Mouse (Mus musculus): Measurements from ENCODE around the gene Pias3. TPM values are rescaled to one million over a fixed set of nuclear protein-coding genes. Genes with fewer than 3 reads are reported as not detected.
"Not testable (repeated sequence)": the region's sequence is repeated elsewhere in the genome, so short reads cannot be mapped to it uniquely, and the experiment has no call there.

The Pias3 gene
- polyA plus RNA-seq (2015; fragmentation: Nextera tagmentation; extraction: Ambion mirVana) = 5.8 and 6.1 TPM in 2 replicates

DNA sequence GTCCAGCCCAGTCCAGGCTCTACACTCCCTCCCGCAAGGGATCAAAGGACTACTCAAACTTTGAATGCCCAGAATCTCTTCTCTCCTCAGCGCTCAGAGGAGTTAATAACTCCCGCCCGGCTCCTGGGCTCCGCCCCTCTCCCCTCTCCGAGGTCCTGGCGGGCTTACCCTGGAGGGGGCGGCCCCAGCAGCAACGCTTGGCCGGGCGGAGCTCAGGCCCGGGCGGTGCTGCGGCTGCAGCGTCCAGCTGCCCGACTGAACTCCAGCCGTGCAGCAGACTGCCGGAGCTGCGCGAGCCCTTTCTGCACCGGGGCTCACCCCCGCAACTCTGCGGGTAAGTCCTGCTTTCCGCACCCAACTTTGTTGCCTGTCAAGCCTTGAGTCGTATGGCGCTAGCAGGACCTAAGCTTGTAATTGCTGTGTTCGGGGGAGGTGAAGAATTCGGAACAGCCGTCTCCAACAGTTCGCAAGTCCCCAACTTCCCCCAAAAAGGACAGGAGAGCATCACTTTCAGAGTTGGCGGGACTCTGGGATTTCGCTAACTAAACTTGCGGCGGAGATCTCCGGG is at the start of gene Pias3:
Gene Pias3 (plus strand): TSS at position 187 of the 568 bp plus-strand sequence.
- Histone ChIP-seq H3K27ac (replicated peaks) (peak within 1 kb of the TSS; percentile 67), H3K9ac (peak within 1 kb of the TSS; percentile 71), H3K27me3 (peaks cover 19% of the 10 kb centered on the region), H3K9me3 (replicated peaks) (no peaks in the 10 kb centered on the region), H3K4me1 (replicated peaks) (peaks cover 25% of the 10 kb centered on the region), H3K36me3 (replicated peaks) (peaks cover 5% of the 10 kb centered on the region; the same call in 1 of the 2 replicates), H3K4me2 (peak within 1 kb of the TSS; percentile 96), H3K4me3 (replicated peaks) (peak within 1 kb of the TSS; percentile 73)
- under 1% methylated on average over 35 of the region's 35 CpGs for WGBS (ENCODE audit: insufficient replicate concordance)
- peak; percentile 66 for ATAC-seq (ENCODE audit: insufficient read depth)

DNA sequence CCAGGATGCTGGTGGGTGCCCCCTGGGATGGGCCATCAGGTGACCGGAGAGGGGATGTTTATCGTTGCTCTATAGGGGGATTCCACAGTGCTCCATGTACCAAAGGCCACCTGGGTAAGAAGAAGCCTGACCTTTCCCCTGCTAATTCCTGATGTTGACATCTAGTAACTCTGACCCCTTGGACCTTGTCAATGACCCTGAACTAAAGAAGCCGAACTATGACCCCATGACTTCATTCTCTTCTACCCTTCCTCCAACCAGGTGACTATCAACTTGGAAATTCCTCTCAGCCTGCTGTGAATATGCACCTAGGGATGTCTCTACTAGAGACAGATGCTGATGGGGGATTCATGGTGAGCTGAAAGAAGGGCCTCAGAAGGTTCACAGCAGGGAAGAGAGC is 48.8 kb upstream of the Pias3 start:
- Histone ChIP-seq H3K4me2 (no peak overlapping the region), H3K36me3 (replicated peaks) (peaks cover 21% of the 10 kb centered on the region), H3K4me1 (replicated peaks) (no peaks in the 10 kb centered on the region), H3K9me3 (replicated peaks) (no peaks in the 10 kb centered on the region), H3K27me3 (no peaks in the 10 kb centered on the region), H3K9ac (no peak overlapping the region), H3K27ac (replicated peaks) (no peak overlapping the region), H3K4me3 (replicated peaks) (no peak overlapping the region)
- no peak for ATAC-seq (ENCODE audit: insufficient read depth)
- WGBS (ENCODE audit: insufficient replicate concordance) = 63% methylated on average over 3 of the region's 3 CpGs

DNA sequence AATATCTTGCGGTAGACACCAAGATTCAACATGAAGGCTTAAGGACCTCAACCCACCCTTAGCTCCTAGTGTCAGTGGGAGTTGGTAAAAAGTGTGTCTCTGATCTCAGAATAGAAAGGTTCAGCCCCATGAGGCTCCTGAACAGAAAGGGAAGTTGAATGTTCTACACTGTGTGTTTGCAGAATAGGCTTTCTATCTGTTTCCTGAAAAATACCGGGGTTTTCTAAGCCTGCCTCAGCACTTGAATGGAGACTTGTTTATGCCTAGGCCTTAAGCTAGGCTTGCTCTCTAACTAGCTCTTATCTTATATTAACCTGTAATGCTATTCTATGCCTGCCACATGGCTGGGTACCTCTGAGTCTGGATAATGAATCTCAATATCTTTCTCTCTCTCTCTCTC is 35.3 kb upstream of the Pias3 start:
- WGBS (ENCODE audit: insufficient replicate concordance) = 43% methylated on average over 2 of the region's 2 CpGs
- Histone ChIP-seq H3K27me3 (no peaks in the 10 kb centered on the region), H3K9me3 (replicated peaks) (no peaks in the 10 kb centered on the region), H3K4me2 (no peak overlapping the region), H3K4me3 (replicated peaks) (no peak overlapping the region), H3K4me1 (replicated peaks) (peaks cover 8% of the 10 kb centered on the region), H3K36me3 (replicated peaks) (no peaks in the 10 kb centered on the region), H3K9ac (no peak overlapping the region), H3K27ac (replicated peaks) (no peak overlapping the region)
- ATAC-seq (ENCODE audit: insufficient read depth) = no peak

DNA sequence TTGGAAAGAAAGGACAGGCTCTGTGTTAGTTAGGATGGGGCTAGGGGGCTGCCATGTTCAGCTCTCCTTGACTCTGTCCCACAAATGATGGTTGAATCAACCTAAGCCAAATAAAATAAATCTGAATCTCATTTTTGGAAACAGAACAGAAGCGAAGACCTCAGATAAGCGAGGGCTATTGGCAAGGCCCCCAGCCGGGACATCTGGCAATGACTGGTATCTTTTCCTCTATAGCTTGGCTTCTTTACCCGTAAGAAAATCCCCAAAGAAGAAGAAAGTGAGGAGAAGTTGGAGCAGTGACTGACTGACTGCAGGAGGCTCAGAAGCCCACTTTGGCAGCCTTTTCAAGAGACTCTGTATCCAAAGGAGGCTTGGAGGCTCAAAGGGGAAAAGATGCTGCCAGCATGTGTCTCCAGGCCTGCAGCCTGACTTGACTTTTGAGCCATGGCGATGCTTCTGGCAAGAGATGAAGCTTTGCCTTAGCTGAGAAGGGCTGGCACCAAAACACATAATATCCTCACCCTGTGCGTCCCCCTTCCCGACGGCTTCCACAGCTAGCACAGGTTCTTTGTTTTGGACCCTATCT is 33.4 kb upstream of the Pias3 start:
- Histone ChIP-seq H3K27me3 (0 out of 2 replicates have a peak, but pooled peaks cover 7% of the 10 kb centered on the region), H3K4me3 (replicated peaks) (no peak overlapping the region), H3K9me3 (replicated peaks) (no peaks in the 10 kb centered on the region), H3K4me1 (replicated peaks) (peaks cover 8% of the 10 kb centered on the region), H3K4me2 (no peak overlapping the region), H3K36me3 (replicated peaks) (no peaks in the 10 kb centered on the region), H3K9ac (no peak overlapping the region), H3K27ac (replicated peaks) (no peak overlapping the region)
- ATAC-seq (ENCODE audit: insufficient read depth) = no peak
- WGBS (ENCODE audit: insufficient replicate concordance) = 59% methylated on average over 8 of the region's 8 CpGs

DNA sequence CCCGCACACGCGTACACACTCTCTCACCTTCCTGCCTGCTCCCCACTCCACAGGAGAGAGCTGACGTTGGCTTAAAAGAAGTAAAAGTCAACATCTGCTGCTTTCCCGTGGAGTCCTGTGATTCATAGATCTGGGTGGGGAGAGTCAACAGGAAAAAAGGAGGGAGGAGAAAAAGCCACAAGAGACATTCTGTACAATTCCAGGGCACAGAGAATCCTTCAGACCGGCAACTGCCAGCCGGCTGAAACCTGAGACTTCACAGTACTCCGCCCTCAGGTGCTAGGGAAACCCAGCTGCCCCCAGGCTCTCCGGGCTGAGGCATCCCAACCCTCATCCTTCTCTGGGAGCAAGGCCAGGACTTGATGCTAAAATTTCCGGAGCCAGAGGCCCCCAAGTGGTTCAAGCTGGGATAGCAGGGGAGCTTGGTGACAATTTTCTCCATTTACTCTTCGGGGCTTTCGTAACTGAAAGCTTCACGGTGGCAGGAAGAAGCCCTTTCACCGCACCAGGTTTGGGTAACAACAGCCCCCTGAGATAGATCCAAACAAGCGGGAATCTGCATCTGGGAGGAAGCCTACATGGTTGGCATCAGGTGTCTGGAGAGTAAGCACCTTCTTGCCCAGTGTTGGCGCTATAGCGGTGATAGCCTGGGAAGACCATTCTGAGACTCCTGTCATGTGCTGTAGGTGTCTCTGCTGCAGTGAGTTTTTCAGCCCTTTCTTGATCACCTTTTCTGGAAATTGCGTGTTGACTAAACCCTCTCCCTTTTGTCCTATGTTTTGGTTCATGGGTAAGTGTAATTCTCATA is 32.5 kb upstream of the Pias3 start:
- Histone ChIP-seq H3K36me3 (replicated peaks) (no peaks in the 10 kb centered on the region), H3K9ac (no peak overlapping the region), H3K9me3 (replicated peaks) (no peaks in the 10 kb centered on the region), H3K4me1 (replicated peaks) (peaks cover 8% of the 10 kb centered on the region), H3K27me3 (0 out of 2 replicates have a peak, but pooled peaks cover 7% of the 10 kb centered on the region), H3K27ac (replicated peaks) (no peak overlapping the region), H3K4me2 (peak overlapping the region; percentile 54), H3K4me3 (replicated peaks) (peak overlapping the region; percentile 17)
- ATAC-seq (ENCODE audit: insufficient read depth) = no peak
- 5% methylated on average over 16 of the region's 18 CpGs for whole genome bisulfite sequencing (ENCODE audit: insufficient replicate concordance)

DNA sequence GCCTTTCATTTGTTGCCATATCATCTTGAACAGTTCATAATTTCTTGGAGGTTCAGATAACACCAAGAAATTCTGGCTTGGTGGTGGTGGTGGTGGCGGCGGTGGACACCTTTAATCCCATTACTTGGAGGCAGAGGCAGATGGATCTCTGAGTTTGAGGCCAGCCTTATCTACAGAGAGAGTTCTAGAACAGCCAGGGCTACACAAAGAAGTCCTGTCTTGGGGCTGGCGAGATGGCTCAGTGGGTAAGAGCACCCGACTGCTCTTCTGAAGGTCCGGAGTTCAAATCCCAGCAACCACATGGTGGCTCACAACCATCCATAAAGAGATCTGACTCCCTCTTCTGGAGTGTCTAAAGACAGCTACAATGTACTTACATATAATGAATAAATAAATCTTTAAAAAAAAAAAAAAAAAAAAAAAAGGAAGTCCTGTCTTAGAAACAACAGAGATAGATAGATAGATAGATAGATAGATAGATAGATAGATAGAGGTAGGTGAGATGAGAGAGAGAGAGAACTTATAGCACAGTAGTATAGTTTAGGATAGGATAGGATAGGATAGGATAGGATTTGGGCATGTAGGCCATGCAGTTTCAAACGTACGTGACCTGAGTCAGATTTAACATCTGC is 30.3 kb upstream of the Pias3 start:
- peaks cover 27% of the 10 kb centered on the region for H3K27me3 ChIP-seq
- not testable (repeated sequence) for H3K4me3 ChIP-seq (replicated peaks); H3K9ac ChIP-seq; ATAC-seq (ENCODE audit: insufficient read depth); H3K9me3 ChIP-seq (replicated peaks); H3K36me3 ChIP-seq (replicated peaks); H3K4me2 ChIP-seq; H3K27ac ChIP-seq (replicated peaks)
- 70% methylated on average over 7 of the region's 7 CpGs for WGBS (ENCODE audit: insufficient replicate concordance)
- H3K4me1 ChIP-seq (replicated peaks) = peaks cover 22% of the 10 kb centered on the region

DNA sequence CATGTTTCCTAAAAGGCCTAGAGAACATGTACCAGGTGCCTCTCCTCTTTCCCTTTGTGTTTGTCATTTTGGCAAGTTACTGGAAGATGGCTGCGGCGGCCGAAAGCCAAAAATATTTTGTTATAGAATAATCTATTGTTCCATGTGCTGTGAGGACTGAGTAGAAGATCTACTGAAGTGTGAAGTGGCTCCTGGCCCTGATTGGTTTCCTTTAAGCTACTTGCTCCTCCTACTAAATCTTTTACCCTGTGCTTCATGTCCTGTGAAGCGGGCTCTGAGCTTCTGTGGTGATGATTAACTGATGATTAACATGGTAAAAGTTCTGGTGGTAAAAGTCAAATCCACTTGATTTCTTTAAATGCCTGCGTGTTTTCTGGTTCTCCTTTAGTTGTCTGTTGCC is 29.3 kb upstream of the Pias3 start:
- peaks cover 37% of the 10 kb centered on the region for H3K27me3 ChIP-seq
- WGBS (ENCODE audit: insufficient replicate concordance) = 74% methylated on average over 5 of the region's 5 CpGs
- H3K4me3 ChIP-seq (replicated peaks) = no peak overlapping the region
- ATAC-seq (ENCODE audit: insufficient read depth) = no peak
- no peak overlapping the region for H3K9ac ChIP-seq
- no peaks in the 10 kb centered on the region for H3K9me3 ChIP-seq (replicated peaks)
- no peak overlapping the region for H3K27ac ChIP-seq (replicated peaks)
- peaks cover 22% of the 10 kb centered on the region for H3K4me1 ChIP-seq (replicated peaks)
- H3K4me2 ChIP-seq = no peak overlapping the region
- H3K36me3 ChIP-seq (replicated peaks) = no peaks in the 10 kb centered on the region

DNA sequence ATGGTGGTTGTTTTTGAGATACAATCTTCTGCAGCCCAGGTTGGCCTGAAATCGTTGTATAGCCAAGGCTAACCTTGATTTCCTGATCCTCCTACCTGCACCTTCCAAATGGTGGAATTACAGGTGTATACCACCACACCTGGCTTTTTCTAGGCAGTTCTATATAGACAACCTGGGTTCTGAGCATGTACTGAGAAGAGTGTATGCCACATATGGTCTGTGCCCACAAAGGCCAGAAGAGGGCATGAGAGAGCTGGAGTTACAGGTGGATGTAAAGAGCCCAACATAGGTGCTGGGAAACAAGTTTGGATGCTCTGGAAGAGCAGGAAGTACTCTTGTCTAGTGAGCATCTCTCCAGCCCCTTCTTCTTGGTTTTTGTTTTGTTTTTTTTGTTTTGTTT is 28.9 kb upstream of the Pias3 start:
- Histone ChIP-seq H3K27ac (replicated peaks) (no peak overlapping the region), H3K9ac (no peak overlapping the region)
- 20% methylated on average over 1 of the region's 1 CpGs for WGBS (ENCODE audit: insufficient replicate concordance)

DNA sequence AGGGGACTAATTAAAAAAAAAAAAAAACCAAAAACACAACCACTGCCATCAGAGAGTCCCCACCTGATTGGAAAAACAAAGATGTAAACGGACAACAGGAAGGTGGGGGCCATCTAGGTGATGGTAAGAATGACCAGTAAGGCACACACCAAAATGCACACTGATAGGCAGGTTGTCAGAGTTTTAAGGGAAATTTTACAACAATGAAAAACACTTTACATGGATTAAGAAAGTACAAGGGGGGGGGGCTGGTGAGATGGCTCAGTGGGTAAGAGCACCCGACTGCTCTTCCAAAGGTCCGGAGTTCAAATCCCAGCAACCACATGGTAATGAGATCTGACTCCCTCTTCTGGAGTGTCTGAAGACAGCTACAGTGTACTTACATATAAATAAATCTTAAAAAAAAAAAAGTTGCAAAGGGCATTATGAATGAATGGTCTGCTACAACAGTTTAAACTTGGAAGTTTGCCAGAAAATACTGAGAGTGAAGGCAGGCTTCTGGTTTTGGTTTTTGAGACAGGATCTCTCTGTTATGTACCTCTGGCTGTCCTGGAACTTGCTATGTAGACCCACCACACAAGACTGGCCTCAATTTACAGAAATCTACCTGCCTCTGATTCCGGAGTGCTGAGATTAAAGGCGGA is 27.6 kb upstream of the Pias3 start:
- H3K27ac ChIP-seq (replicated peaks) = no peak overlapping the region
- no peak overlapping the region for H3K4me2 ChIP-seq
- WGBS (ENCODE audit: insufficient replicate concordance) = 83% methylated on average over 5 of the region's 5 CpGs
- H3K36me3 ChIP-seq (replicated peaks) = no peaks in the 10 kb centered on the region
- H3K4me1 ChIP-seq (replicated peaks) = peaks cover 18% of the 10 kb centered on the region
- no peak overlapping the region for H3K4me3 ChIP-seq (replicated peaks)
- H3K9me3 ChIP-seq (replicated peaks) = no peaks in the 10 kb centered on the region
- H3K27me3 ChIP-seq = peaks cover 41% of the 10 kb centered on the region
- no peak for ATAC-seq (ENCODE audit: insufficient read depth)
- no peak overlapping the region for H3K9ac ChIP-seq

More for the DNA sequence above, 28.9 kb upstream of the Pias3 start:
- H3K36me3 ChIP-seq (replicated peaks) = no peaks in the 10 kb centered on the region
- H3K9me3 ChIP-seq (replicated peaks) = no peaks in the 10 kb centered on the region
- no peak overlapping the region for H3K4me2 ChIP-seq
- ATAC-seq (ENCODE audit: insufficient read depth) = no peak
- no peak overlapping the region for H3K4me3 ChIP-seq (replicated peaks)
- H3K27me3 ChIP-seq = peaks cover 41% of the 10 kb centered on the region
- peaks cover 22% of the 10 kb centered on the region for H3K4me1 ChIP-seq (replicated peaks)

DNA sequence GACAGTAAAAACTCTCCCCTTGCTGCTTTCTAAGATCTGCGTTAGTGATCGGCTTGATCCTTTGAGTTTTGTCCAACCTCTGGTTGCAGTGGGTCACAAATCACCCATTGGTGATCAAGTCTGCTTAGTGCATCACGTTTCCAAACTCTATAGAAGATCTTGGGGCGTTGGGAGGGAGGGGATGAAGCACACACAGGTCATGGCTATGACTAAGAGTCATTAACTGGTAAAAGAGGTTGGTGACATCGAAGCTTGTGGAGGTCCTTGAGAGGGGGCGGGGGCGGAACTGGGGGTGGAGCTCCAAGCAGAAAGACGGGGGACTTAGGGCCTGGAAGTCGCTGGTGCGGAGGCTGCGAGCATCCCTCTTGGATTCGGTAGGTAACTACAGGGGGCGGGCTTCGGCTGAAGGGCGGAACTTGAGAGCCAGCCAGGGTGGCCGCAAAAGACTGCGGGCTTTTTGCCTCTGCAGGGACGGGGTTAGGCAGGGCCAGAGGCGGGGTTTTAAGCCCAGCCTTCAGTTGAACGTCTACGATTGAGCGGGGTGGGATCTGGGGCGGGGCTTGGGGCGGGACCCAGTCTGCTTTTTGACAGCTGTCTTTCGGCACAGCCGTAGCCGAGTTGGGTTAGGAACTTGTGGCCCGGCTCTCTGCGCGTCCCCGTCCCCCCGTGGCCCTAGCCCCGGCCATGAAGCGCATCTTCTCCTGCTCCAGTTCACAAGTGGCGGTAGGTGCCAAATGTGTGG is 26.3 kb upstream of the Pias3 start, which contains the start of gene Ankrd35:
Gene Ankrd35 (plus strand): TSS at position 405 of the 742 bp plus-strand sequence.
- WGBS (ENCODE audit: insufficient replicate concordance) = 3% methylated on average over 35 of the region's 35 CpGs
- no peak within 1 kb of the TSS for H3K27ac ChIP-seq (replicated peaks)
- H3K4me2 ChIP-seq = peak within 1 kb of the TSS; percentile 76
- H3K4me1 ChIP-seq (replicated peaks) = peaks cover 14% of the 10 kb centered on the region
- peak within 1 kb of the TSS; percentile 47 for H3K4me3 ChIP-seq (replicated peaks)
- H3K9ac ChIP-seq = peak within 1 kb of the TSS; percentile 15; the same call in 1 of the 2 replicates
- ATAC-seq (ENCODE audit: insufficient read depth) = peak; percentile 90
- H3K9me3 ChIP-seq (replicated peaks) = no peaks in the 10 kb centered on the region
- no peaks in the 10 kb centered on the region for H3K36me3 ChIP-seq (replicated peaks)
- H3K27me3 ChIP-seq = peaks cover 48% of the 10 kb centered on the region

Measured in liver, embryonic 15.5 days (tissue).